Mouse (Mus musculus) mouse trophoblast stem cell (cell line): ENCODE results near the gene Abcd4.

ENCODE experiments used
- in situ Hi-C, 2 experiments: fragments of 300-500 bp; cut with MseI, MboI; formaldehyde crosslinking; loops; 2 replicates in 1 of 2; 3 replicates in 1 of 2; pipeline ENCODE4 v1.15.1; 2025

The Abcd4 gene

GRCm38 (mm10) chr12:84616977-84617630, at the start of gene Abcd4:
Abcd4 (minus strand) TSS chr12:84617413.
- in situ Hi-C loops, result no loop called here

- in situ Hi-C loops, result no loop called here
Measured at GRCm38 (mm10) chr12:84653912-84654311, 36.7 kb upstream of the Abcd4 start.

- in situ Hi-C loops, result no loop called here
Measured at GRCm38 (mm10) chr12:84650234-84650633, 33.0 kb upstream of the Abcd4 start.

- in situ Hi-C loops, result no loop called here
Measured at GRCm38 (mm10) chr12:84640654-84641053, 23.4 kb upstream of the Abcd4 start, which contains the start of gene Vrtn. Vrtn (plus strand) TSS chr12:84641019.

- in situ Hi-C loops, result no loop called here
Measured at GRCm38 (mm10) chr12:84640253-84640652, 23.0 kb upstream of the Abcd4 start.

- in situ Hi-C loops, result no loop called here
Measured at GRCm38 (mm10) chr12:84631867-84632266, 14.7 kb upstream of the Abcd4 start.

- in situ Hi-C loops, result no loop called here
Measured at GRCm38 (mm10) chr12:84625116-84625515, 7.9 kb upstream of the Abcd4 start.

GRCm38 (mm10) chr12:84624601-84625000, 7.4 kb upstream of the Abcd4 start:
- in situ Hi-C loops, result no loop called here

GRCm38 (mm10) chr12:84620975-84621374, 3.8 kb upstream of the Abcd4 start:
- in situ Hi-C loops, result no loop called here

GRCm38 (mm10) chr12:84617663-84618062, 450 bp upstream of the Abcd4 start:
- in situ Hi-C loops, result no loop called here

GRCm38 (mm10) chr12:84614524-84614923, 2.7 kb downstream of the Abcd4 start:
- in situ Hi-C loops, result no loop called here

- in situ Hi-C loops, result no loop called here
Measured at GRCm38 (mm10) chr12:84614001-84614400, 3.2 kb downstream of the Abcd4 start.

GRCm38 (mm10) chr12:84612518-84612917, 4.7 kb downstream of the Abcd4 start:
- in situ Hi-C loops, result no loop called here

- in situ Hi-C loops, result no loop called here
Measured at GRCm38 (mm10) chr12:84611718-84612117, 5.5 kb downstream of the Abcd4 start.

- in situ Hi-C loops, result no loop called here
Measured at GRCm38 (mm10) chr12:84605860-84606259, 11.4 kb downstream of the Abcd4 start.

GRCm38 (mm10) chr12:84604001-84604400, 13.2 kb downstream of the Abcd4 start:
- in situ Hi-C loops, result no loop called here

- in situ Hi-C loops, result no loop called here
Measured at GRCm38 (mm10) chr12:84598324-84598723, 18.9 kb downstream of the Abcd4 start.

GRCm38 (mm10) chr12:84589825-84590761, 27.1 kb downstream of the Abcd4 start:
- in situ Hi-C loops, result loop anchor here in 1 of 2 experiments (5.0 kb wide), 1 partner anchor 43 kb away; no protein-coding TSS in a partner anchor

- in situ Hi-C loops, result loop anchor here in 1 of 2 experiments (5.0 kb wide), 1 partner anchor 39 kb away; no protein-coding TSS in a partner anchor
Measured at GRCm38 (mm10) chr12:84581285-84581684, 35.9 kb downstream of the Abcd4 start.

GRCm38 (mm10) chr12:84578440-84578770, 38.8 kb downstream of the Abcd4 start:
- in situ Hi-C loops, result no loop called here

- in situ Hi-C loops, result no loop called here
Measured at GRCm38 (mm10) chr12:84577768-84578439, 39.3 kb downstream of the Abcd4 start.

GRCm38 (mm10) chr12:84573094-84573493, 44.1 kb downstream of the Abcd4 start:
- in situ Hi-C loops, result no loop called here
